Mouse (Mus musculus) testis, adult 2 months (tissue): ENCODE data around the gene Lonp2. TPM values are rescaled to one million over a fixed set of nuclear protein-coding genes. Genes with fewer than 3 reads are reported as not detected.

Source experiments
- H3K27ac ChIP-seq: fragments of 200-500 bp; 2 replicates; pipeline ENCODE4 v1.5.1; 2012; ENCODE audit warnings: low read depth, low read length; ENCODE audit not compliant: control insufficient read depth, insufficient read depth
- H3K27me3 ChIP-seq: fragments of 200-500 bp; 2 replicates; pipeline ENCODE4 v1.6.1; 2012; ENCODE audit warnings: mild to moderate bottlenecking, low read length, moderate library complexity; ENCODE audit not compliant: control insufficient read depth, insufficient read depth
- H3K36me3 ChIP-seq: fragments of 200-500 bp; 2 replicates; pipeline ENCODE4 v1.6.1; 2012; ENCODE audit warnings: mild to moderate bottlenecking, low read length; ENCODE audit not compliant: control insufficient read depth, insufficient read depth
- H3K4me1 ChIP-seq: fragments of 200-500 bp; 2 replicates; pipeline ENCODE4 v1.6.1; 2012; ENCODE audit warnings: low read length; ENCODE audit not compliant: control insufficient read depth, insufficient read depth
- H3K4me3 ChIP-seq: fragments of 200-500 bp; 2 replicates; pipeline ENCODE4 v1.5.1; 2012; ENCODE audit warnings: low read depth, mild to moderate bottlenecking, low read length, moderate library complexity, mixed read lengths; ENCODE audit not compliant: control insufficient read depth
- CTCF ChIP-seq: fragments of 200-500 bp; IDR thresholded peaks from 2 replicates; pipeline ENCODE4 v1.5.1; 2012; ENCODE audit warnings: low read depth, mild to moderate bottlenecking, inconsistent platforms, low read length, moderate library complexity; ENCODE audit not compliant: control insufficient read depth, insufficient read depth, insufficient replicate concordance
- POLR2A ChIP-seq: fragments of 200-500 bp; IDR thresholded peaks from 2 replicates; pipeline ENCODE4 v1.6.1; 2012; ENCODE audit warnings: low read depth, mild to moderate bottlenecking, inconsistent platforms, low read length, moderate library complexity; ENCODE audit not compliant: control insufficient read depth
- polyA plus RNA-seq: library from polyadenylated mRNA; depleted of rRNA; stranded (reverse); fragments of >200 nt; gene quantifications from 2 replicates; pipeline ENCODE4 v1.2.3, GENCODE M21; 2012; rRNA removed

Gene Lonp2
- polyA plus RNA-seq, 1 experiment: 19.1 TPM

DNA sequence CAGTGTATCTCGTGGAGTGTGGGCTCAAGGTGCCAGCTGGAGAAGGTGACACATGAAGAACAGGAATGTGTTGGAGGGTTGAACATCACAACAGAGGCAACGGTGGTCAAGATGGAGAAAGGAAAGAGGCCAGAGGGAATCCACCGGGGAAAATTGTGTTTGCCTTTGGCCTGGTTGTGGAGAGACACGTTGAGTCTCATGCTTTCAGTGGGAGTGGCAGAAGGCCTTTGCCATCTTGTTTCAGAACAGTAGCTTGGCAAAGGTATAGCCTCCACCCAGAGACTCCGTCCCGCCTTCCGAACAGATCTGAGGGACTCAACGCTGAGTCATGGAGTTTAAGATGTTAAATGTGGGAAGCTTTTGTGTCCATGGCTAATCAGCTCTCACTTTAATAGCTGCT, 141.8 kb downstream of the Lonp2 start:
- TF ChIP-seq POLR2A: no peak
- no peak for TF ChIP-seq CTCF
- H3K4me3 ChIP-seq: peak overlapping the region; percentile 84

DNA sequence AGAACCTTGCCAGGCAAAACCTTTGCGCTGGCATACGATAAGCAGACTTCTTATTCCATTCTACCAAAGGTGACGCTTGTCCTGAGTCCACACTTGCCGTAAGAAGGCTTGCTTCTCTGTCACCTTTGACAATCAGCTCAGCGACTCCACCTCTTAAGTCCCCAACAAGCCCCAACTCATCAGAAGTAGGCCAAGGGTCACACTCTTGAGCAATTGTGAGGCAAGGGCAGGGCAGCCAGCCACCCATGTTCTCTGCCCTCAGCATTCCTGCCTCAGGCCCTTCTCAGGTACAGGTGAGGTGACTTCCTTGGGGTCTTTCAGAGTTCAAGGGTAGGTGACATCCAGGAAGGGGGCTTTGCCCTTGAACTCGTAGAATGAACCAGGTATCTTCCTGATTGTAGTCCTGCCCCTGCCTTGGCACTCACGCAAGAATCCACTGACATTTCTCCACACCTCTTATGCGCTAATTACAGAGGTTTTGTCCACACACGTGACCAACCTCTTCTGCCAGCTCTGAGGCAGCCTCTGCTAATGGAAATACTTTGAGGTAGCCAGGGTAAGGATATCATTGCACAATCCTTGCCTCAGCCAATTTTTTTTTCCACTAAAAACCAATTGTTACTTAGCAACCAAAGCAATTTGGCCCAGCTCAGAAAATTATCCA, 142.8 kb downstream of the Lonp2 start:
- Histone ChIP-seq H3K4me1 (peaks cover 2% of the 10 kb centered on the region), H3K4me3 (peak overlapping the region; percentile 51), H3K27ac (no peak overlapping the region), H3K27me3 (no peaks in the 10 kb centered on the region), H3K36me3 (no peaks in the 10 kb centered on the region)
- TF ChIP-seq CTCF (no peak), POLR2A (no peak)

More for the DNA sequence above, 141.8 kb downstream of the Lonp2 start:
- Histone ChIP-seq H3K4me1 (peaks cover 2% of the 10 kb centered on the region), H3K27ac (no peak overlapping the region), H3K27me3 (no peaks in the 10 kb centered on the region), H3K36me3 (no peaks in the 10 kb centered on the region)

DNA sequence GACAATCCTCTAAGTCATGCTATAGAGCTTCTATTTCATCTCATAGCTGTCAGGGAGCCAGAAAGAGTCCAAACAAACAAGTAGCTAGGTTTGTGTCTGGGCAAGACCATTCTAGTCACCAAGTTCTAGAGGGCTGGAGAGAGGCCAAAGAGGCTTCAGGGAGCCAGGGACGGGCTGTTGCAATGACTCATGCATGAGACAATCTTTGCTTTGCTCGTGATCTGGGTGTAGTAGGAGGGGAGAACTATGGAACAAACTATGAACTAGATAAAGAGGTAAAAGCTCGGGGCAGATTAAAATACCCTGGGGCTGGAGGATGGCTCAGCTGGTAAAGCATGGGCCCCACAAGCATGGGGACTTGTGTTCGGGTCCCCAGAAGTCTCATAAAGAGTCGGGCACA, 144.7 kb downstream of the Lonp2 start:
- no peak for TF ChIP-seq POLR2A
- no peak for TF ChIP-seq CTCF
- no peak overlapping the region for H3K4me3 ChIP-seq
- no peaks in the 10 kb centered on the region for H3K27me3 ChIP-seq
- H3K27ac ChIP-seq: no peak overlapping the region
- H3K4me1 ChIP-seq: peaks cover 2% of the 10 kb centered on the region
- H3K36me3 ChIP-seq: no peaks in the 10 kb centered on the region

DNA sequence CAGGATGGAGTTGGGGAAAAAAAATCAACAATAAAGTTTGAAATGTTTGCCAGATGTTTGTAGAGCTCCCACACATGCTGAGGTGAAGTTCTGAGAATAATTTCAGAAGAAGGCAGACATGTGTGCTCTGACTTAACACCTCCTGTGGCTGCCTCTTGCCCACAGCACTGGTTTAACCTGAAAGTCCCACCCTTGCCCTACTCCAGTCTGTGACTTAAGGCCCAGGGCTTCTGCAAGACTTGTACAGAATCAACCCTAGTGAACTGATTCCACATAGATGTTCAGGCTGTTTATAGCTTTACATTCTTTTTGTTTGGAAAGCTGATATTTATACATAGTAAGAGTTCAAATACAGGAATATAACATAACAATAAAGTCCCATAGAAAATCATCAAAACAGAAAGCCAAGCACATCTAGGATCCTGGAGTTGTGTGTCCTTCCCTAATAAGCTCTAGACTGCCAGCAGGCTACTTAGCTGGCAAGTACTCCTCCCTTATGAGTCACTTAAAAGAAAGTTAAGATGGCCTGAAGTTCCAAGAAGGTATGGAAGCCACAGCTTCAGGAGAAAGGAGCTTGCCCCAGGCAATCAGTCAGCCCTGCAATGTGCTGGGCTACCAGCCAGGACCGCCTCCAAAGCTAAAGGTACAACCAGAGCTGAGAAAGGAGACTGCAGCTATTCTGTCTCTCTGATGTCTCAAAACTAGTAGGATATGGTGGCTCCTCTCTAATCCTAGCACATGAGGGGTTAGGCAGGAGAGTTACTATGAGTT, 146.3 kb downstream of the Lonp2 start:
- Histone ChIP-seq H3K27me3 (no peaks in the 10 kb centered on the region), H3K4me3 (no peak overlapping the region), H3K4me1 (peaks cover under 1% of the 10 kb centered on the region; the same call in 1 of the 2 replicates), H3K36me3 (no peaks in the 10 kb centered on the region), H3K27ac (no peak overlapping the region)
- no peak for TF ChIP-seq CTCF
- TF ChIP-seq POLR2A: no peak

Other genes starting within 250 kb of the Lonp2 start
- gene Abcc12, start 43.4 kb upstream of the Lonp2 start, polyA plus RNA-seq: 78.2 and 85.5 TPM in 2 replicates
- gene Gm10638, start 121.7 kb downstream of the Lonp2 start, polyA plus RNA-seq: 248 and 359 TPM in 2 replicates
- 23.7 and 26.5 TPM in 2 replicates for gene Siah1a, start 121.9 kb downstream of the Lonp2 start, polyA plus RNA-seq